Mouse (Mus musculus) thymus, adult 2 months (tissue): ENCODE data around the gene Abca3.

ENCODE experiments used
- CTCF ChIP-seq: fragments of 200-500 bp; IDR thresholded peaks from 2 replicates; pipeline ENCODE4 v1.5.1; 2012; ENCODE audit warnings: mild to moderate bottlenecking, control low read depth, low read length, moderate library complexity, borderline replicate concordance; ENCODE audit not compliant: control insufficient read depth, poor library complexity, insufficient read depth; ENCODE audit errors: extremely low read depth
- POLR2A ChIP-seq: fragments of 200-500 bp; IDR thresholded peaks from 2 replicates; pipeline ENCODE4 v1.6.1; 2012; ENCODE audit warnings: mild to moderate bottlenecking, low read length, control low read depth, moderate library complexity; ENCODE audit not compliant: control insufficient read depth, poor library complexity, insufficient read depth; ENCODE audit errors: extremely low read depth

GRCm38 (mm10) chr17:24442632-24443155 is 90.9 kb downstream of the Abca3 start, which contains the start of gene Dnase1l2:
- TF ChIP-seq POLR2A (no peak), CTCF (no peak)
